Mouse (Mus musculus) ES-E14 (cell line): ENCODE data around the gene Prdm5. TPM values are rescaled to one million over a fixed set of nuclear protein-coding genes. Genes with fewer than 3 reads are reported as not detected.

Experiments
- DNase-seq: peaks from one replicate; pipeline ENCODE4 v3.0.0-alpha.2; 2013; ENCODE audit warnings: low read depth, low spot score
- H3K27ac ChIP-seq: 2 replicates; pipeline ENCODE4 v1.5.1; 2012; ENCODE audit warnings: low read depth, mild to moderate bottlenecking, low read length, moderate library complexity, mixed read lengths; ENCODE audit not compliant: poor library complexity, insufficient read depth, severe bottlenecking
- H3K36me3 ChIP-seq: 2 replicates; pipeline ENCODE4 v1.6.1; 2012; ENCODE audit warnings: mild to moderate bottlenecking, low read length, moderate library complexity, mixed read lengths; ENCODE audit not compliant: control insufficient read depth, poor library complexity, insufficient read depth, severe bottlenecking
- H3K4me1 ChIP-seq, 2 experiments: fragments of 150-350 bp in 1 of 2; sonication (generic) in 1 of 2; 2 replicates each; pipeline ENCODE4 v1.6.1; 2012; ENCODE audit warnings: low read length in 2 of 2, mild to moderate bottlenecking in 1 of 2, mixed read lengths in 1 of 2; ENCODE audit not compliant: control insufficient read depth in 2 of 2, insufficient read depth in 2 of 2, poor library complexity in 1 of 2
- H3K4me3 ChIP-seq, 2 experiments: fragments of 150-350 bp in 1 of 2; sonication (generic) in 1 of 2; 2 replicates each; pipeline ENCODE4 v1.5.1; 2012; ENCODE audit warnings: low read length in 2 of 2, low read depth in 1 of 2, mild to moderate bottlenecking in 1 of 2, mixed read lengths in 1 of 2; ENCODE audit not compliant: insufficient read depth in 1 of 2, poor library complexity in 1 of 2, severe bottlenecking in 1 of 2
- H3K9ac ChIP-seq: 2 replicates; pipeline ENCODE4 v1.6.1; 2012; ENCODE audit warnings: low read depth, mild to moderate bottlenecking, low read length, mixed read lengths; ENCODE audit not compliant: poor library complexity, insufficient read depth, severe bottlenecking
- H3K9me3 ChIP-seq: fragments of 150-350 bp; sonication (generic); 2 replicates; pipeline ENCODE4 v1.6.1; 2012; ENCODE audit warnings: low read depth, mild to moderate bottlenecking, low read length; ENCODE audit not compliant: control insufficient read depth, insufficient read depth
- CHD2 ChIP-seq: IDR thresholded peaks from 2 replicates; pipeline ENCODE4 v1.6.1; 2014; ENCODE audit warnings: mild to moderate bottlenecking, low read depth, low read length, inconsistent platforms
- HCFC1 ChIP-seq: IDR thresholded peaks from 2 replicates; pipeline ENCODE4 v1.6.1; 2012; ENCODE audit warnings: low read length, inconsistent platforms, borderline replicate concordance; ENCODE audit not compliant: insufficient read depth
- MAFK ChIP-seq: IDR thresholded peaks from 2 replicates; pipeline ENCODE4 v1.6.1; 2014; ENCODE audit warnings: mild to moderate bottlenecking, low read depth, low read length, inconsistent platforms; ENCODE audit not compliant: insufficient read depth
- ZC3H11A ChIP-seq: IDR thresholded peaks from 2 replicates; pipeline ENCODE4 v1.6.1; 2012; ENCODE audit warnings: low read depth, mild to moderate bottlenecking, inconsistent platforms, low read length, borderline replicate concordance
- ZNF384 ChIP-seq: IDR thresholded peaks from 2 replicates; pipeline ENCODE4 v1.6.1; 2012; ENCODE audit warnings: low read depth, low read length, inconsistent platforms
- in situ Hi-C, 2 experiments: fragments of 600-800 bp; cut with MboI; formaldehyde crosslinking; loops; one replicate each; pipeline ENCODE4 v1.15.1; 2025; ENCODE audit warnings: low sequenced_read_pairs in 2 of 2, inconsistent platforms in 1 of 2; ENCODE audit not compliant: unreplicated experiment in 2 of 2
- total RNA-seq: library from RNA; depleted of rRNA; stranded (reverse); fragments of 300-350 nt; gene quantifications from 2 replicates; pipeline ENCODE4 v1.2.3, GENCODE M21; 2012

The Prdm5 gene
- total RNA-seq, 1 experiment = 26.1 TPM

DNA sequence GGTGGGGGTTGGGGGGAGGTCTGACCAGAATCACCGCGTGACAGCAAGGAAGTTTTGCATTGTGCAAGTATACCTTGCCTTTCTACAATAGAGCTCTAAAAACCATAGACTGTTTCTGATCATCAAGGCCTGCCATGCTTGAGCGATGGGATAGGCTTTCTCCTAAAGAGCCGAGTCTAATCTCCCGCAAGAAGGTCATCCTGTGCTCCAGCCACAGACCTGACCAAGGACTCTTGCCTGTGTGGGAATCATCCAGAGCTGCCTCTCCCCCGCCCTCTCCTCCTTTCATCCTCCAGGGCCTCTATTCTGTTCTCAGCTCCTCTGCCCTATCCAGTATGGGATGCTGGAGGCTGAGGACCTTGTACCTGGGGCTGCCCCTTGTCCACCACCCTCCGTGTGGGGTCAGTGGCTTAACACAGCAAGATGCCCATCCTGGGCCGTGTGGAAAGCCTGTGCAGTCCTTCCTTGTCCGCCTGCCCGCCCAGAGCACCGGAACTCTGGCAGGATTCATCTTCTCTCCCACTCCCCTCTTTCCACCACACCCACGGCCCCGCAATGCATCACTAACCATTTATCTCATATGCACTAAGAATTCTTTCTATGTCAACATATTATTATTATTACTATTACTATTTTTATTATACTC lies 12.9 kb upstream of the Prdm5 start:
- no peak for TF ChIP-seq MAFK
- no peak for TF ChIP-seq ZNF384
- TF ChIP-seq CHD2 = no peak
- TF ChIP-seq ZC3H11A = no peak
- no peak for TF ChIP-seq HCFC1
- no peaks in the 10 kb centered on the region for H3K36me3 ChIP-seq
- H3K27ac ChIP-seq = peak overlapping the region; percentile 63; the same call in 1 of the 2 replicates
- in situ Hi-C loops = no loop called here
- H3K4me3 ChIP-seq = no peak overlapping the region
- DNase-seq = no peak
- H3K9me3 ChIP-seq = no peaks in the 10 kb centered on the region
- peaks cover 1 to 4% of the 10 kb centered on the region in 2 experiments; a peak in 2 of 4 replicates for H3K4me1 ChIP-seq
- H3K9ac ChIP-seq = peak overlapping the region; percentile 53; the same call in 1 of the 2 replicates

GRCm38 (mm10) chr6:65767911-65768310 lies 10.9 kb upstream of the Prdm5 start:
- Histone ChIP-seq H3K4me3 (no peak overlapping the region), H3K9me3 (no peaks in the 10 kb centered on the region), H3K4me1 (peaks cover 1 to 4% of the 10 kb centered on the region in 2 experiments; a peak in 2 of 4 replicates), H3K27ac (no peak overlapping the region), H3K9ac (no peak overlapping the region), H3K36me3 (no peaks in the 10 kb centered on the region)
- in situ Hi-C loops = no loop called here
- DNase-seq = no peak
- TF ChIP-seq CHD2 (no peak), ZC3H11A (no peak), MAFK (no peak), HCFC1 (no peak)

DNA sequence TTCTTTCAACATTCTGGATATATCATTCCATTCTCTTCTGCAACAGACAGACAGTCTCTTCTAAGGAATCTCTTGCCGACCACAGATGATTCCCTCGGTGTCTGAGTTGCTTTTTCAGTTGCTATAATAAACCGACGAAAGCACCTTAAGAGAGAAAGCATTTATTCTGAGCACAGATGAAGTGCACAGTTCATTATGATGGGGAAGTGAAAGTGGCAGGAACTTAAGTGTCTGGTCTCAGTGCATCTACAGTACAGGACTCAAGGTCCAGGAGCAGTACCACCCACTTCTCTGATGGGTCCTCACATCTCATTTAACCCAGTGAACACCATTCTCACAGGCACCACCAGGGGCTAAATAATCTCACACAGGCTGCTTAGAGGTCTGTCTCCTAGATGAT lies 5.2 kb upstream of the Prdm5 start:
- DNase-seq = no peak
- in situ Hi-C loops = no loop called here
- Histone ChIP-seq H3K36me3 (no peaks in the 10 kb centered on the region), H3K4me3 (no peak overlapping the region), H3K9ac (no peak overlapping the region), H3K27ac (no peak overlapping the region), H3K4me1 (no peaks in the 10 kb centered on the region), H3K9me3 (no peaks in the 10 kb centered on the region)
- TF ChIP-seq HCFC1 (no peak), MAFK (no peak)

GRCm38 (mm10) chr6:65779689-65780233 lies 973 bp downstream of the Prdm5 start:
- Histone ChIP-seq H3K9me3 (no peaks in the 10 kb centered on the region), H3K9ac (peak overlapping the region; percentile 86; the same call in 1 of the 2 replicates), H3K36me3 (no peaks in the 10 kb centered on the region), H3K4me3 (peak overlapping the region; percentile 77 to 78), H3K27ac (no peak overlapping the region), H3K4me1 (peaks cover 2 to 3% of the 10 kb centered on the region in 2 experiments; a peak in 1 of 4 replicates)
- DNase-seq = no peak
- TF ChIP-seq CHD2 = no peak
- TF ChIP-seq ZNF384 = no peak
- TF ChIP-seq ZC3H11A = no peak
- no peak for TF ChIP-seq HCFC1
- TF ChIP-seq MAFK = no peak
- in situ Hi-C loops = no loop called here

DNA sequence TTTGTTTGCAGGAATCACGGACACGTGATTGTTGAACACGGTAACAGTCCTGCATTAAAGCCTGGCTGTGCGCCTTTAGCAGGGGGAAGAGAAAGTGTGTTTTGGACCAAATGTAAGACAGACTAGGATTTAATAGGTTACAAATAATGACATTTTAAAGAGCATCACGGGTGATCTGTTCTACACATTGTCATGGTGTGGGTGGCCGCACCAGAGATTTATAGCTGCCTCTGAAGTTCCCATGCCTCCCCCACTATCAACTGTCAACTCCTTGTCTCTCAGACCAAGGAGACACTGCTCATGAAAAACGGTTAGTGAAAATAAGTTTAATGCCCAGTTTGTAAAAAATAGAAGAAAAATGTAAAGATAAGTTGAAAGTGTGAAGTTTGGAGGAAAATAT lies 2.7 kb downstream of the Prdm5 start:
- in situ Hi-C loops = no loop called here
- TF ChIP-seq HCFC1 = no peak
- TF ChIP-seq MAFK = no peak

More for the DNA sequence above, 2.7 kb downstream of the Prdm5 start:
- H3K4me1 ChIP-seq = peaks cover 2 to 3% of the 10 kb centered on the region in 2 experiments; a peak in 1 of 4 replicates
- no peak overlapping the region for H3K9ac ChIP-seq
- no peak for DNase-seq
- H3K36me3 ChIP-seq = no peaks in the 10 kb centered on the region
- no peaks in the 10 kb centered on the region for H3K9me3 ChIP-seq
- H3K27ac ChIP-seq = no peak overlapping the region
- no peak overlapping the region for H3K4me3 ChIP-seq
